Mouse (Mus musculus): ENCODE results near the gene Rbl1.

- TF ChIP-seq CTCF (IDR thresholded peaks at IDR 0.05; ENCODE audit: extremely low read depth, insufficient read length, insufficient replicate concordance, low read depth, low read length) (no peak), POLR2A (IDR thresholded peaks at IDR 0.05; ENCODE audit: low read depth, low read length) (no peak)
Measured at GRCm38 (mm10) chr2:157132086-157132485, 72.2 kb downstream of the Rbl1 start.

Data from small intestine, adult 2 months (tissue).